Mouse (Mus musculus) heart, postnatal 0 days (tissue): ENCODE results near the gene Ccdc142.

Source experiments
- CTCF ChIP-seq: IDR thresholded peaks from 2 replicates; pipeline ENCODE4 v1.5.1; 2016; ENCODE audit warnings: antibody characterized with exemption, control low read depth, low read depth
- EP300 ChIP-seq: IDR thresholded peaks from 2 replicates; pipeline ENCODE4 v1.6.1; 2016; ENCODE audit warnings: antibody characterized with exemption, low read depth

- TF ChIP-seq CTCF (no peak), EP300 (no peak)
Measured at GRCm38 (mm10) chr6:83068706-83069487, 32.5 kb upstream of the Ccdc142 start.
